Mouse (Mus musculus) cerebellum, postnatal 14 days (tissue): ENCODE results near the gene Mrps35.

Source experiments
- DNase-seq, 2 experiments: peaks; one replicate each; pipeline ENCODE4 v3.0.0; 2021; ENCODE audit warnings: mixed read lengths in 2 of 2

Gene Mrps35

DNA sequence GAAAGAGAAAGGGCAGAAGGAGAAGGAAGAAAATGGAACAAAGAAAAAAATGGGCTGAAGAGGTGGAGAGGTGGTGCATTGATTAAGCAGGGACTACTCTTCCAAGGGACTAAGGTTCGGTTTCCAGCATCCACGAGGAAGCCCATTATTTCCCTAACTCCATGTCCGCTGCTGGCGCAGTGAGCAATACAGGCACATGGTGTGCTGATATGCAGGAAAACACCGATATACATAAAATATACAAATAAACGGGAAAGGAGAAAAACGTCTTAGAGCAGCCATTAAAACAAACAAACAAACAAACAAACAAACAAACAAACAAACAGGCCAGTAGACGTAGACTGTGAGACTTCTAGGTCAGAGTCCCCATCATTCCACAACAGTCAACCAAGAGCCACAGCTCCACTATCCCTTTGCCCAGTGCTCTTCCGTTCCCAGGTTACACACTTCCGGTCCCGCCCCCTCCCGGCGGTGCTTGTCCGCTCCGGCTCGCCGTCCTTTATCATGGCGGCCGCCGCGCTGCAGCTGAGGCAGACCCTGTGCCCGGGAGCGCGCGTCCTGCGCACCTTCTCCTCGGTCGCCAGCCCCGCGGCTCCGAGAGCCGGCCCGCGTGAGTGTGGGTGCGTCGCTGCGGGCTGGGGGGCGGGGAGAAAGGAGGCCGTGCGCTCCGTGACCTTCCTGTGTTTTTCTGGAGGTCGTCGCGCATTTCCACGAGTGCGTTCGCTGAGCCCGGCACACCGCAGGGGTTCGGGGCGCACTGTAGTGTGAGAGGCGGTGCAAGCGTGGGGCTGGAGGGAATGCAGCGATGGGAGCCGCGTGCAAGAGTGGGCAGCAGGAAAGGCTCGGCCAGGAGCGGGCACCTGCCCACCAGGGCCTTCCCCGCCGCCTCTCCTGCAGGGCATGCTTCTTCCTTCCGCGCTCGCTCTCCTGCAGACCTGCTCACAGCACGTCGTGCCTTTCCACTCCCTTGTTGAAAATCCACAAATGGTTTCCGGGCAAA is at the start of gene Mrps35:
TSS of gene Mrps35 (plus strand) at position 474 of the 1,000 bp plus-strand sequence.
- peak; percentile 95 to 96 for DNase-seq

DNA sequence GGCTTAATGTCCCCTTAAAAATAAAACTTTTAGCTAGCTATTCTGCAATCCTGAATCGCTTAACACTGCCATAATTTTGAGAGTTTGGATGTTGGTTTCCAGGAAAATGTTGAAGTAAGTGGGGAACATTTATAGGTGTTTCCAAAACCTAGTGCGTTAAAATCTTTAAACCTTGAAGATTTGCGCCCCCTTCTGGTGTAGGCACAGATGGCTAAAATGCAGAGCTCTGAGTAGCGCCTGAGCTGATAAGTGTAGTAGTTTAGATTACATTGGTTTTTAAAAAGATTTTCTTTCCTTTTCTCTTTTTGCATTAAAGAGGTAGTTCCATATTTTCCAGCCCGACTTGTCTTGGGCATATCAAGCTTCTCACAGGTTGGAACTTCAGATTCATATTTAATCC is 48.3 kb upstream of the Mrps35 start:
- peak; percentile 71 to 77 for DNase-seq

DNA sequence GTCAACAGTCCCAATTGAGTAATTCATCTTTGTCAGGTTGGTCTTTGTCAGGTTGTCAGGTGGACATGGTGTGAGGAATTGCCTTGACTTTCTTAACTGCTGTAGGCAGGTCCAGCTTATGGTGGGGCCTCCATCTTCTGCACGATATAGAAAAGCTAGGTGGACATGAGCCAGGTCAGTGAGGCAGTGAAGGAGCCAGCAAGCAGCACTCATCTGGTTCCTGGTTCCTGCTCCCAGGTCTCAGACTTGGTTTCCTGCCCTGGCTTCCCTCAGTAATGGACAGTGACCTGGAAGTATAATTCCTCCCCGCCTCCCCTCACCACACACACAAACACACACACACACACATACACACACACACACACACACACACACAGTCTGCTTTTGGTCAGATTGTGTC is 47.2 kb upstream of the Mrps35 start:
- DNase-seq: no peak

DNA sequence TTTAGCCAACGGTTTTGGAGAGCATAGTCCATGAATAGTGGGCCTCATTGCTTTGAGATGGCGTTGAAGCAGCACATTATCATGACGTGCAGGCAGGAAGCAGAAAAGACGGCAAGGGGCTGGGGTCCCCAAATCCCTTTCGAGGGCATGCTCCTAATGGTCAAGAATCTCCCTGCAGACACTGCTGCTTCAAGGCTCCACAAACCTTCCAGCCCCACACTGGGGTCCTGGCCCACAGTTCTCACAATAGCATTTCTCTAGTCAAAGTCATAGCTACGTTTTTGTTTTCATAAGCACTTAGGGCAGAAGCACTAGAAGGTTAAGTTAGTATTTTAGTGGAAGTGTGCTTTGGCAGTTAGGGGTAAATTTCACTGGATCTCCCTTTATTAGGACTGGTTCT is 46.7 kb upstream of the Mrps35 start:
- no peak for DNase-seq

DNA sequence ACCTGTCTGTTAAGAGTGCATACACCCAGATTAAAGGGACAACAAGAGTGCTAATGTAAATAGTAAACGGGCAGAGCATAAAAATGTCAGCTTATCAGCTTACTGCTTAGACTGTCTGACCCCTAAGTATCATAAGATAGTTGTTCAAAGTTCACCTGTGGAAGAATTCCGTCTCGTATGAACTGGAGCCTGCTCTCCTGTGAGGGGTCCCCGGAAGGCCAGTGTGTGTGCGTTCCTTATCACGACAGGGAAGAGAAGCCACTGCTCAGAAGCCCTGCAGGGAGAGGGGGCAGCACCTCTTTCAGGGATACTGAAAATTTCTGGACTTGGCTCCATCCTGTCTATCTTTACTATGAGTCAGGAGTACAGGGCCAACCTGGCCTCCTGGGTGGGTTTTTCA is 45.6 kb upstream of the Mrps35 start:
- no peak for DNase-seq

DNA sequence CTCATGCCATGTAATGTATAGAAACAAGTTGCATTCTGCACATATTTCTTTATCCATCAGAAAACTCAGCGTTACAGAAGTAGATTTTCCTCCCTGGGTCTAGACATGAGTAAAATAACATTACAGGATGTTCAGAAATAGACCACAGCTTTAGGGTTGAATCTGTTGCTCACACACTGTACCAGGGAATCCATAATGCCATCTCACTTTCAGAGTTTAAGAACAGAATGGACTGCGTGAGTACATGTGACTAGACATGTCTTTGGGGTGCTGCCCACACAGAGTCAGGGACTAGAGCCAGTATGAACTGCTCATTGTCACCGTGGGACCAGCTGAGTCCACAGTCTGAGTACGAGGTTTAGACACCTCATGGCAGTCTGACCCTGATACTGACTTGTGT is 43.9 kb upstream of the Mrps35 start:
- DNase-seq: no peak

DNA sequence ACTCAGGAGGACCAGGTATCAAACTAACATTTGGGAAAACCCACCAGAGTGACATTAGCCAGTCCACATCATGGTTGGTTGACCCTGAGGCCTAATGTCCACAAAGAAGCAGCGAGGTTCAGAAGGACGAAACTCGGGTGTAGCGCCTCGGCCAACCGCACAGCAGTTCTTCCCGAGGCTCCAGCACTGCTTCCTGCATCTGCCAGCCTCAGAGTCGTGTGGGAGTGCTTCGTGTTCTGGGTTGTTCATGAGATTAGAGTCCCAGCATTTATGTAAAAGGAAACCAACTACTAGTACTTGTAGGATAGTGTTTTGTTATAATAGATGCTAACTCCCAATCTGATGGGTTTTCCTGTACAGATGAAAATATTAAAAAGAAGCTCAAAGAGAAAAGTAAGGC is 43.3 kb upstream of the Mrps35 start:
- no peak for DNase-seq

DNA sequence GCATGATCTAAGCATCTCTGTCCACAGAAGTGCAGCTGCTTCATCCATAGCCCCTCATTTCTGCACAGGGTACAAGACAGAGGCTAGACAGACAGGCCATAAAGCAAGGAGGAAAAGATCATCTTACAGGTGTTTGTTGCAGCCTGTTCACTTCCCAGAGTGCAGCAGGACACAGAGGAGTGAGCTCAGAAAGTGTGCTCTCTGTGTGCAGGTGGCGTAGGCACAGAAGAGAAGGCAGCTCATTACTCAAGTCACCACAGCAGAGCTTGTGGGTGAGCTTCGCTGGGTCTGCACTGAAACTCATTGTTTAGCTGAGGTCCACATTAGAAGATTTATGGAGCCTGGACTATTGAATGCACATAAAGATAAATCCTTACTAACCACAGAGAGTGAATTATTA is 42.8 kb upstream of the Mrps35 start:
- no peak for DNase-seq

DNA sequence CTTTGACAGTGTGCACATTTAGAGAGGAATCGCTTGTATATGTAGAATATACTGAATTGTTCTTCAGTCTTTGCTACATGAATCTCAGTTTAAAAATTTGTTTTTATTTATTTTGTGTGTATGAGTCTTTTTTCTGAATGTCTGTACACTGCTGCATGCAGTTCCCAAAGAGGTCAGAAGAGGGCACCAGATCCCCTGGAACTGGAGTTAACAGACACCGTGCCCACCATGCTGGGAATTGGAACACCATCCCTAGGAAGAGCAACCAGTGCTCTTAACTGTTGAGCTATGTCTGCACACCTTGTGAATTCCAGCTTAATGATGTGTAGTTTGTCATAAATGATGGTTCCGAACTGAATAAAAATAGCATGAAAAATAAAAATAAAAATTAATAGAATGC is 34.4 kb upstream of the Mrps35 start:
- peak; percentile 86 to 92 for DNase-seq

DNA sequence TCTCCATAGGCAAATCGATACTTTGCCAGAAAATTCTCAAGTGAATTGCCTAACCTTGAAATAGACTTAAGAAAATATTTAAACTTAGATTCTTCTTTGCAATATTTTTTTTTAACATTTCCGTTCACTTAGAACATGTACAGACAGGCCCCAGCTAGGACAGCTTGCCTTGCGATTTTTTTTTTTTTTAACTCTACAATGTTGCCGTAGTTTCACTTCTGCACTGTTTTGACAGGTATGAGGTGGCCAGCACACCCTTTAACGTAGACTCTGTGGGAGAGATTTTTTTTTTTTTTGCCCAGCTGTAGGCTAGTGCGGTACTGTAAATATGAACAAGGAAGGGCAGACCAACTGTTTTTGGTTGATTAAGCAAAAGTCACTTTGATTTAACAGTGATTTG is 32.2 kb upstream of the Mrps35 start:
- no peak for DNase-seq

DNA sequence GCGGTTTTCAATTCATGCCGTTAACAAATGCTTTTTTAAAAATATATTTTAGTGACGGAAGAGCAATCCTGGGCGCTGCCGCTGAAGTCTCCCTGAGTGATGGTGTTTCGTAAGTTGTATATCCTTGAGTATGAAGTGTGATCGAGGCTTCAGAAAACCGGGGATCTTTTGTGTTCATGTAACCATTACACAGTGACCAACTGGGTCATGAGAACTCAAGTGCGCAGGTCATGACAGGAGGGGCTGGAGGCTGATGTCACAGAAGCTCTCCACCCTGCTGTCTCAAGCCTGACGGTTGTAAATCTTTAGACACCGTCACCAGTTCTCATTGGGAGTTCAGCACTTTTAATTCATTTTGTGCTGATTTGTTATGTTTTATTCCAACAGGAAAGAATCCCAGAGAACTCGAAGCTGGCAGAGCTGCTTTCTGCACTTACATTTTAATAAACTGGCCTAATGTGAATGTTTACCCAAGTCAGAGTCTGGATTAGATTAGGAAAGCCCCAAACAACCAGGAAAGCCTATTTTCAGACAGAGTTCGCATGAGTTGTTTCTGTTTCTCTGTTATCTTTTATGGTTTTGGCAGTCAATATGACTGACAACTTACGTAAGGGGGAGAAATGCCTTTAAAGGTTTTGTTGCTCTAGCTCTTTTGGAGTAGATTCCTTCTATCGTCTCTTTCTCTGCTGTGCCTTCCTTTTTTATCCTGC is 31.6 kb upstream of the Mrps35 start:
- no peak for DNase-seq

DNA sequence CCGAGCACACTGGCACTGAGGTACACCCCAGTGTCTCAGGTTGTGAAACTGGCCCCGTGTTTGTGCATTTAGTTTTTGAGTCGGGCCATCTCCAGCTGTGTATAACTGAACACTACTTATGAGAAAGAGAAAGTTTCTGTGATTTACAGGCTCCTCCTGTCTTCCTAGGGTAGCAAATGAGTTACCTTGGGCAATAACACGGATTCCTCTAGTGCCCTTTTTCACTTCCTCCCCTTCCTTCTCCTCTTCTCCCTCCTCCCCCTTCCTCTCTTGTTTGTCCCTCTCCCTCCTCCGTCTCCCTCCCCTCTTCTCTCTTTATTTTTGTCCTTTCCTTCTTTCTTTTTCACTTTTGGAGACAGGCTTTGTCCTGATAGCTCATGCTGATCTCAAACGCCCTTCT is 31.0 kb upstream of the Mrps35 start:
- no peak for DNase-seq

DNA sequence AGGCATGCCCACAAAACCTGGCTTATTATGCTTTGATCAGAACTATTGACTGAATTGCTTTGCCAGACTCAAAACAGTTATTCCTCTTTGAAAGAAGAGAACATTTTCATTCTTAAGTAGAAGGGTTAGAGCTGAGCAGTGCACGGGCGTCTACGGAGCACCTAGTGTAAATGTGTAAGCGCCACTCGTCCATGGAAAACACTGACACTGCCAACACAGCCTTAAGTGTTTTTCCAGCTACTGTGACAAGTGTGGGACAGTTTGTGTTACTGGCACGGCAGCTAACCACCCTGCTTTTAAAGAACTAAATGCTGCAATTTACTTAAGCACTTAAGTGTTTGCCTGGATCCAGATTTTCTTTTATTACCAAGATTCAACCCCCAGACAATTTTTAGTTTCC is 30.6 kb upstream of the Mrps35 start:
- no peak for DNase-seq

DNA sequence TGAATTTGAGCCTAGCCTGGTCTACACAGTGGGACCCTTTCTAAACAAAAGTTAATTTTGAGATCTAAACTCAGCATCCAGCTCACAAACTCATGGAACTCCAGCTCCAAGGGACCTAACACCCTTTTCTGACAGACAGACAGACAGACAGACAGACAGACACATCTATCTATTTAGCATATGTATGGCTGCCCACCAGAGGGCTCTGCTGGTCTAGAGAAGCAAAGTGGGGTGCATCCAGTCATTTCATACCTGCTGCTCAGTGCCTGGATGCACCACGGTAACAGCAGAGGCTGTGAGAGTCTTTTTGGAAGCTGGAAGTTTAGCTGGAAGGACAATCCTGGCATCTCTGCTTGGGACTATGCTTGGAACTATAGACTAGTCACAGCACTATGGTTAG is 29.0 kb upstream of the Mrps35 start:
- peak; percentile 40 to 46 for DNase-seq

DNA sequence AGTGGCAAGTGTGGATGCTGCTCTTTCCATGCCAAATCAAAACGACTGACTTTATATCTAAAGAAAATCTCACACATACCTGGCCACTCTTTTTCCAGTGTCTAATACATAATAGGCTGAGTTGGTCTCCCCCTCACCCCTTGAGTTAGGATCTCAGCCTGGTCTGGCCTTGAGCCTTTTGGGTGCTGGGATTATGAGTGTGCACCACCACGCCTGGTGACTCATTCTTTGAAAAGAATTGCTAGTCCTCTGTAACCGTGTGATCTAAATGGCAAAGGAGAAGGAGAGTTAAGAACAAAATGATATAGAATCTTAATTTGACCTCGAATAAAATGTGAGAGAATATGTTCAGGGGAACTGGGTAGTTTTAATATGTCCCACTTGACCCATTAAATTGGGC is 24.7 kb upstream of the Mrps35 start:
- no peak for DNase-seq

DNA sequence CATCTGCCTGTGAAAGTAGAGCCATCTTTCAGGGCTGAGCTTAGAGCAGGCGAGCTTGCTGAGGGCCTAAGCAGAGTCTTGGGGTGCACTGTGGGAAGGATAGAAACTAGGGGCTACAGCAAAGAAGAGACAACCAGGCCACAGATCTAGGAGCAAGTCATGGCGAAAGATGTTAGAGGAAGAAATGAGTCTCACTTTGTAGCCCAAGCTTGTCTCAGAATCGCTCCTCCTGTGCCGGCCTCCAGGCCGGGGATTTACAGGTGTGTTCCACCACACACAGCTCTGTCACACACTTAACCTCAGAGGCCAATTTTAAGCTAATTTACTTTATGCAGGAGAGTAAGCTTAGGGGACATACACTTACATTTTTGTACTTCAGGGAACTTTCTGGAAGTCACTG is 24.2 kb upstream of the Mrps35 start:
- no peak for DNase-seq

DNA sequence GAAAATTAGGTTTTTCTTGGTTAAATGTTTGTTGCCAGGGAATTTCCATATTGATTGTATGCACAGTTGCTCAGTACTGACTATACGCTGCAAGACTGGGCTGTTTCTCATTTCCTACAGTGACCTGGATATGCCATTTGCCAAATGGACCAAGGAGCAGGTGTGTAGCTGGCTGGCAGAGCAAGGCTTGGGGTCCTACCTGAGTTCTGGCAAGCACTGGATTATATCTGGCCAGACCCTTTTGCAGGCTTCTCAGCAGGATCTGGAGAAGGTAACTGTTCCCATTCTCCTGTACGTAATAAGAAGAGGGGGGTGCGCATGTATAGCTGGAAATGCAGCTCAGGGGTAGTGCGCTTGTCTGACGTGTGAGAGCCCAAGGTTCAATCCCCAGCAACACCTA is 21.4 kb upstream of the Mrps35 start:
- peak; percentile 50 to 78 for DNase-seq

DNA sequence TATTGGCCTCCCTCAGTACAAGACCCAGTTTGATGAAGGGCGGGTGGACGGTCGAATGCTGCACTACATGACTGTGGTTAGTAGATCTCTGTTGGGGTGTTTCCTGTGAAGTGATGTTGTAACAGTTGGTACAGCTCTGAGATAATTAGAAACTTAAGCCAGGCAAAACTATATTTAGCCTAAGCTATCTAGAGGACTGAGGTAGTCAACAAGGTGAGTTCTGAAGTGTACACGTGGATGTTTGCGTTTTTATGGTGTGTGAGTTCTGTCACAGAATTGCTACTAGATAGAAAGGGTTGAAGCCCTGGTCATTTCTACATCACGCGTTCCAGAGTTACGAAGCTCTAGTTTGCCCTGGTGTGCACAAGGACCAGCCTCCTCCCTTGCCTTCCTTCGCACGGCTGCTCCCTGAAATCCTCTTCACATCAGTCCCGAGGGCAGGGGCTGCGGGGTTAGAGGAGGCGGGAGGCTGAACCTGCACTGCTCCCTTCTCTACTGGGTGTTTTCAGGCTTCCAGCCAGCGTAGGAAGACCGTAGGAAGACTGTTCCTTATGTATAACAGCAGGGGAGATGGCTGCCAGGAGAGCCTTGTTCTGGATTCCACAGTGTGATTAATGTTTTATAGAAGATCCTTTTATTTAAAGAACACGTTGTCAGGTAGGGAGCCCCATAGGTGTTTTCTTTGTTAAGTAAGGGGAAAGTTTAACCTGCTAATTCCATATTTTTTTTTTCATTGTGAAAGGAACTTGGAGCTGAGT is 20.0 kb upstream of the Mrps35 start:
- DNase-seq: peak; percentile 15 to 38

DNA sequence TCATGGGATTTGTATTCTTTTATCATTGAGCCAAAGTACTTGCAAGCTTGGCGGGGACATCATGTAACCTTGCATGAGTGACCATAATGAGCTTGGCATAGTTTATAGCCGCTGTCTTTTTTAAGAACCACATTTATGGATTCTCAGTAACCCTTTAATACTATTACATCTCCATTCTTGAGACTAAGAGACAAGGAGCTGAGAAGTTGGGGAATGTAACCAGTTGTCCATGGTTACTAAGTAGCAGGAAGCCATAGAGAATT is 19.5 kb upstream of the Mrps35 start:
- DNase-seq: no peak

DNA sequence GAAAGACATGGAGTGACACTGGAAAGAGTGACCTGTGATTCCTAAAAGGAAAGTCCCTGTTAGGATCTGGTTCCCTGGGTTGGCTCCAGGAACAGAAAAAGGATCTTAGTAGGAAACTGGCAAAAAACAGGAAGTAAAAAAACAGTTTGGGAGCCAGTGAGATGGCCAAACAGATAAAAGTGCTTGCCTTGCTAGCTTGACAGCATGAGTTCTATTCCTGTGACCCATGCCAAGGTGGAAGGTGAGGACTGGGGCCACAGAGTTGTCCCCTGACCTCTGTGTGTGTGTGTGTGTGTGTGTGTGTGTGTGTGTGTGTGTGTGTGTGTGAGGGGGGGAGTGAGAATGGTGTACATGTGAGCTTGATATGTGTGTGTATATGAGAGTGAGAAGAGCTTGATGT is 19.0 kb upstream of the Mrps35 start:
- no peak for DNase-seq

DNA sequence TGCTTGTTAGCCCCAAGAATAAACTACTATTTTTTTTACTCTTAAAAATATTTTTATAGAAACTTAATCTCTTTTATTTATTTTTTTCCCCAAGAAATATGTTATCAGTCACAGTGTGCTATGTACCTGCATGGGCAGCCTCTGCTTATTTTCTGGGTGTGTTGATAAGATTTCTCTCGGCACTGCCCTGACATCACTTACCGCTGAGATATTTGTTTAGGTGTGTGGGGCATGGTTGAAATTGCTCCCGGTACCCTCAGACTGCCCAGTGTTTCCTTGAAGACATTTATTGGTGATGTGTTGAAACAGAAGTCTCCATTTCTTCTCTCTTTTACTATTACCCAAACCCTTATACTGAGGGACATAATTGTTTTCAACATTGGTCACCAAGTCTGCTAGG is 17.8 kb upstream of the Mrps35 start:
- DNase-seq: no peak

DNA sequence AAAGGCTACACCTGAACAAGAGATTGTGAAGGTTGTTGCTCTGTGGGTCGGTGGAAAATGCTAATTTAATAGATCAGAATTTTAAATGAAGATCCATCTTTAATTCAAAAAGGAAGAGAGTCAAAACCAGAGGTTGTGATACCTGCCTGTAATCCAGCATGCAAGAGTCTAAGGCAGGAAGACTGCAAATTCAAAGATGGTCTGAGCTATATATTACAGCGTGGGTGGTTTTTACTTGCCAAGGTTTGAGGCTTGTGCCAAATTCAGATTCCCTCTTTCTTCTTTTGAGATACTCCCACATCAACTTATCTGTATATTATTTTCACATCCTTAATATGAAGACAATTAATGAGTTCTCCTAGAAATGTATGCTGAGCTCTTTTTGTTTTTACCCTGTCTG is 14.2 kb upstream of the Mrps35 start:
- DNase-seq: no peak

DNA sequence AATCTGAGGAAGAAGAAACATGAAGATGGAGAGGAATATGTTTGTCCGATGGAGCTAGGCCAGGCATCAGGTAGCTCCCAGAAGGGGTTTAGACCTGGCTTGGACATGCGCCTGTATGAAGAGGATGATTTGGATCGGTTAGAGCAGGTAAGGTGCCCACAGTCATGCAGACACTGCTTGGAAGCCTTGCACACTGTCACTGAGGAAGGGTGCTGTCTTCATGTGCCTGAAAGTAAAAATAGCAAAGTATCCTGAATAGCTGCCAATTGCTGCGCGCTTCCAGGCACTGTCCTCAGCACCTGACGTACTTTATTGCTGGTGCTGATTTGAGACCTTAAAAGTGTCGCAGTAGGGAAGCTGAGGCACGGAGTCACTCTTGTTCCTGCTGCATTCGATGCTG is 13.0 kb upstream of the Mrps35 start:
- peak; percentile 31 to 69 for DNase-seq
